Mouse (Mus musculus): ENCODE measurements around the gene Itga5. TPM values are rescaled to one million over a fixed set of nuclear protein-coding genes. Genes with fewer than 3 reads are reported as not detected.

Itga5 gene
- polyA plus RNA-seq, 1 experiment from 2014 or later: 111 TPM

DNA sequence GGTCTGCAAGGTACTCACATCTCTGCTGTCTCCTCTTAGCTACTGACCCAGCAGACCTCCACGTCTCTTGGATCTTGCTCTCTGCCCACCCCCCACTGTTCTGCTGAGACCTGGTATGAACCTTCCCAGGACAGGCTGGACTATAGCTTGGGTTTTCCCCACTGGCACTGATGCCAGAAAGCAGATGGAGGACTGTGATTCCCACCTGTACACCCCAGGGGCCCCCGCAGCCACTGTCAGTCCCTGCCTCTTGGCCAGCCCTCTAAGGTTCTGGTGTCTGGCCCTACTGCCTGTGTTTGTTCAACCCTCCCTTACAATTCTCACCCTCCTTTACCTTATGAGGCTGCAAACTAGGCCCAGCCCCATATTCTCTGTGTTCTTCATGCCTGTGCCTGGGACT, 11.9 kb downstream of the Itga5 start:
- Histone ChIP-seq H3K36me3 (peaks cover 86% of the 10 kb centered on the region), H3K27ac (ENCODE audit: poor library complexity, severe bottlenecking) (peak overlapping the region; percentile 75), H3K9ac (peak overlapping the region; percentile 49; the same call in 1 of the 2 replicates), H3K4me3 (no peak overlapping the region), H3K4me1 (replicated peaks) (peaks cover 54% of the 10 kb centered on the region), H3K4me2 (no peak overlapping the region), H3K27me3 (replicated peaks) (no peaks in the 10 kb centered on the region), H3K9me3 (replicated peaks) (no peaks in the 10 kb centered on the region)
- ATAC-seq (ENCODE audit: insufficient number of reproducible peaks, low FRiP score): no peak
- 75% methylated on average over 2 of the region's 2 CpGs for WGBS

DNA sequence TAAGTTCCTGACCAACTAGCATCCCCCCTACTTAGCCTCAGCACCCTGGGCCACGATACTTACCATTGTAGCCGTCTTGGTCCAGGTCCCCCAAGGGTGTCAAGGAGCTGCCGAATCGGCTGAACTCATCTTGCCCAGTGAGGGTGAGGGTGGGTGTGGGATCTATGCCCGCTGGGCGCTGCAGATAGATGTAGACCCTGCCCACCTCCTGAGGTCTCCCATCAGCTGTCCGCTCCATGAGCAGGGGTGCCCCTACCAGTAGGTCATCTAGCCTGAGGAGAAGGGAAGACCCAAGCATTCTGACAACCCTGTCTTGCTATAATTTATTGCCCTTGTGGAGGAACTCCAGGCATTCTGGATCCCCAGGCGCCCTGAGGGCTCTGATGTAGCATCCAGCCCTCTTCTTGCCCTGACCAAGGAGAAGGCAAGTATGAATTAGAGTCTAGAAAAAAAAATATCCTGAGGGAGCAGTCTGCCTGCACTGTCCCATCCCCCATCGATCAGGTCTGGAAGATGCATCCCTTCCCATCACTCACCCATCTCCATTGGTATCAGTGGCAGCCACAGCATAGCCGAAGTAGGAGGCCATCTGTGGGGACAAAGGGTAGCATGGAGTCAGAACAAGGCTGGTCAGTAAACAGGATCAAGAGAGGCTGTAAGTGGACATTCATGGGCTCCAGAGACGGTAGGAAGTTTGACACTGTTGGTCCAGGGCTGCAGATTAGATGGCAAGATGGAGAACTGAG, 12.9 kb downstream of the Itga5 start:
- Histone ChIP-seq H3K27ac (ENCODE audit: poor library complexity, severe bottlenecking) (no peak overlapping the region), H3K4me2 (no peak overlapping the region), H3K36me3 (peaks cover 96% of the 10 kb centered on the region), H3K27me3 (replicated peaks) (no peaks in the 10 kb centered on the region), H3K4me1 (replicated peaks) (peaks cover 44% of the 10 kb centered on the region), H3K9ac (no peak overlapping the region), H3K9me3 (replicated peaks) (no peaks in the 10 kb centered on the region), H3K4me3 (no peak overlapping the region)
- no peak for ATAC-seq (ENCODE audit: insufficient number of reproducible peaks, low FRiP score)
- 89% methylated on average over 11 of the region's 11 CpGs for WGBS

DNA sequence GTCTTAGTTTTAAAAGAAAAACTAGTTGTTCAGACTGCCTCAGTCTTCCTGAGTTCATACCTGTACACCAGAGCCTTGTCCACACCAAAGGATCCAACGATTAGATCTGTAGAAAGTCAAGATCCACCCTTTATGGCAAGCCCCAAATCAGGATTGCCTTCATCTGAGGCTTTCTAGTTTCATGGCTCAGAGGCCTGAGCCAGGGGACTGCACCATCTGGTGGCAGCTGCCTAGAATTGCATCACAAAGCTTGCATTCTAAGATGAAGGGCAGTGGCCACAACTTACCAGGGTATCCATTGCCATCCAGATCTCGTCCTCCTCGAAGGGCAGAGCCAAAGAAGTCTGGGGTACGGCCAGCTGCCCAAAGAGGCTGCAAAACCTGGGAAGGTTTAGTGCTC, 13.7 kb downstream of the Itga5 start:
- no peak for ATAC-seq (ENCODE audit: insufficient number of reproducible peaks, low FRiP score)
- Histone ChIP-seq H3K27me3 (replicated peaks) (no peaks in the 10 kb centered on the region), H3K9me3 (replicated peaks) (no peaks in the 10 kb centered on the region), H3K36me3 (peaks cover 98% of the 10 kb centered on the region), H3K4me3 (no peak overlapping the region), H3K4me2 (no peak overlapping the region), H3K9ac (no peak overlapping the region), H3K4me1 (replicated peaks) (peaks cover 36% of the 10 kb centered on the region), H3K27ac (ENCODE audit: poor library complexity, severe bottlenecking) (no peak overlapping the region)
- WGBS: 49% methylated on average over 4 of the region's 4 CpGs

DNA sequence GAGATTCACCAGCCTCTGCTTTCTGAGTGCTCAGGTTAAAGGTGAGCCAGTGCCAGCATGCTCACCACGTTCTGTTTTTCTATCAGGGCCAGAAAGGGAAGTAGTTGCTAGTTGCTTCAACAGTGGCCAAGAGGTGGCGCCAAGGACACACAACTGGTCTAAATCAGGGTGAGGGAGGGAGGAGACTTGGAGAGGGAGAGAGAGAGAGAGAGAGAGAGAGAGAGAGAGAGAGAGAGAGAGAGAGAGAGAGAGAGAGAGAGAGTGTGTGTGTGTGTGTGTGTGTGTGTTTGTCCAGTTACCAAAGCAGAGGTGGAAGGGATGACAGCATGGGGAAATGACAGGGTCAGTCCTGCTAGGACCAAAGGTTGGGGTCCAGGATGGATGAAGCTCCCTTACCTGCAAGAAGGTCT, 19.3 kb downstream of the Itga5 start:
- Histone ChIP-seq H3K9ac (no peak overlapping the region), H3K36me3 (peaks cover 89% of the 10 kb centered on the region), H3K4me3 (no peak overlapping the region), H3K27ac (ENCODE audit: poor library complexity, severe bottlenecking) (no peak overlapping the region), H3K4me1 (replicated peaks) (peaks cover under 1% of the 10 kb centered on the region; the same call in 1 of the 2 replicates), H3K27me3 (replicated peaks) (no peaks in the 10 kb centered on the region), H3K4me2 (no peak overlapping the region), H3K9me3 (replicated peaks) (no peaks in the 10 kb centered on the region)
- no peak for ATAC-seq (ENCODE audit: insufficient number of reproducible peaks, low FRiP score)
- 14% methylated on average over 2 of the region's 2 CpGs for WGBS

DNA sequence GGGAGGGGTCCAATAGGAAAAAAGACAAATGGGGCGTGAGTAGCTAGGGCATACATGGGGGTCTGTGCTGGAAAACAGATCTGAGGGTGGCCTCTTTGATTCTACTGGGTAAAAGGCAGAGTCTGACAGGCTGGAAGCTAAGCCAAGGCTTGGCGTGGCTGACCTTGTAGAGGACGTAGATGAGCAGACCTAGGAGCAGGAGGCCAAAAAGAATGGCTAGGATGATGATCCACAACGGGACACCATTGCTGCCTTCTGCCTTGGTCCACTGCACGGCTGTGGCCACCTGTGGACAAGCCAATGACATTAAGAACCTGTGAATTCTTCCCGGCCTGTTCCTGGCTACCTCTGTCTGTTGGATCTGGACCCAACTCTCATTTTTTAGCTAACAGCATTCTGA, 20.8 kb downstream of the Itga5 start:
- peaks cover 14% of the 10 kb centered on the region for H3K4me1 ChIP-seq (replicated peaks)
- WGBS: 83% methylated on average over 6 of the region's 6 CpGs
- H3K9ac ChIP-seq: no peak overlapping the region
- H3K36me3 ChIP-seq: peaks cover 75% of the 10 kb centered on the region
- no peak overlapping the region for H3K4me2 ChIP-seq
- no peak for ATAC-seq (ENCODE audit: insufficient number of reproducible peaks, low FRiP score)
- peaks cover 13% of the 10 kb centered on the region for H3K27me3 ChIP-seq (replicated peaks)
- no peaks in the 10 kb centered on the region for H3K9me3 ChIP-seq (replicated peaks)
- H3K4me3 ChIP-seq: no peak overlapping the region
- no peak overlapping the region for H3K27ac ChIP-seq (ENCODE audit: poor library complexity, severe bottlenecking)

DNA sequence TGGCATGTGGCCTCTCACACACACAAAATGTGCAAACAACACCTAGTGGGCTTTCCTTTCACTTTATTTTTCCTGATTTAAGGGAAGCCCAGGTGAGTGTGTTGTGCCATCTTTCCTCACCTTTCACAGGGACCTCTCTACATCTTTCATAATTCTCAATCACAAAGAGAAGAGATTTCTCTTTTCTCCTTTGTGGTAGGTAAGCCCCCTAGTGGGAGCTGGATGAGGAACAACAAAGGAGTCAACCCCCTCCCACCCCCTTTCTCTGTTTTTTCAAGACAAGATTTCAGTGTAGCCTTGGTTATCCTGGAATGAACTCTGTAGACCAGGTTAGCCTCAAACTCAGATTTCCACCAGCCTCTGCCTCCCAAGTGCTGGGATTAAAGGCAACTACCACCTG, 23.0 kb downstream of the Itga5 start:
- Histone ChIP-seq H3K9ac (no peak overlapping the region), H3K9me3 (replicated peaks) (no peaks in the 10 kb centered on the region), H3K27ac (ENCODE audit: poor library complexity, severe bottlenecking) (no peak overlapping the region), H3K36me3 (peaks cover 52% of the 10 kb centered on the region), H3K27me3 (replicated peaks) (peaks cover 35% of the 10 kb centered on the region), H3K4me3 (no peak overlapping the region), H3K4me2 (no peak overlapping the region), H3K4me1 (replicated peaks) (peaks cover 32% of the 10 kb centered on the region)
- ATAC-seq (ENCODE audit: insufficient number of reproducible peaks, low FRiP score): no peak

DNA sequence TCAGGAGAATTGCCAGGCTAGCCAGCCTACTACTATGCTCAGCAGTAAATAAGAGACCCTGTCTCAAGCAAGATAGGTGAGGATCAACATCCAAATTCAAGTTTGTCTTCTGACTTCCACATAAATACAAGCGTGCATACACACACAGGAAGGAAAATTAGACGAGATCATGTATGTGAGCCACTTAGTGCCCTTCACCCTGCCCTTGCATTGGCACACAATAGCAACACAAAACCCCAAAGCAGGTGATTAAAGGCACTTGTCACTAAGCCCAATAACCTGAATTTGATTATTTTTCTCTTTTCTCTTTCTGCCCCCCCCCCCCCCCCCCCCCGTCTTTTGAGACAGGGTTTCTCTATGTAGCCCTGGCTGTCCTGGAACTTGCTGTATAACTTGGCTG, 23.6 kb downstream of the Itga5 start:
- no peak overlapping the region for H3K9ac ChIP-seq
- H3K4me2 ChIP-seq: no peak overlapping the region
- H3K4me3 ChIP-seq: no peak overlapping the region
- H3K36me3 ChIP-seq: peaks cover 47% of the 10 kb centered on the region
- H3K4me1 ChIP-seq (replicated peaks): peaks cover 32% of the 10 kb centered on the region
- WGBS: 65% methylated on average over 3 of the region's 3 CpGs
- ATAC-seq (ENCODE audit: insufficient number of reproducible peaks, low FRiP score): no peak
- no peak overlapping the region for H3K27ac ChIP-seq (ENCODE audit: poor library complexity, severe bottlenecking)
- H3K9me3 ChIP-seq (replicated peaks): no peaks in the 10 kb centered on the region
- H3K27me3 ChIP-seq (replicated peaks): peaks cover 41% of the 10 kb centered on the region

DNA sequence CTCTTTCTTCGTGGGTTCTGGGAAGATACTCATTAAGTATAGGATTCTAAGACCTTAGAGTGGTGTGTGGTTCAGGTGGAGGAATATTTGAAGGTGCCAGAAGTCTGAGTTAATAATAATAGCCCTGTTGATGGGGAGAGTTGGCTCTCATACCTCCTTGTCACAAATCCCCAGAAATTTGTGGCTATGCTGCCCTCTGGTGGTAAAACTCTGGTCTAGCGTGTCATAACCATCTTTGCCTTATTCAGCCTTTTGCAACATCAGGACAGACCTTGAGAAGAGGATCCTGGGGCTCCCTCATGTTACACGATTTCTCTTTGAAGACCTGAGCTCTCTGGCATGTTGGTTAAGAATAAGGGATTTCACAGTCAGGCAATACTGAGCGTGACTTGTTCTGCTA, 24.1 kb downstream of the Itga5 start:
- Histone ChIP-seq H3K27ac (ENCODE audit: poor library complexity, severe bottlenecking) (no peak overlapping the region), H3K27me3 (replicated peaks) (peaks cover 46% of the 10 kb centered on the region), H3K9me3 (replicated peaks) (no peaks in the 10 kb centered on the region), H3K4me2 (no peak overlapping the region), H3K4me1 (replicated peaks) (peaks cover 32% of the 10 kb centered on the region), H3K36me3 (peaks cover 41% of the 10 kb centered on the region), H3K4me3 (no peak overlapping the region), H3K9ac (no peak overlapping the region)
- WGBS: 20% methylated on average over 4 of the region's 4 CpGs
- ATAC-seq (ENCODE audit: insufficient number of reproducible peaks, low FRiP score): no peak

DNA sequence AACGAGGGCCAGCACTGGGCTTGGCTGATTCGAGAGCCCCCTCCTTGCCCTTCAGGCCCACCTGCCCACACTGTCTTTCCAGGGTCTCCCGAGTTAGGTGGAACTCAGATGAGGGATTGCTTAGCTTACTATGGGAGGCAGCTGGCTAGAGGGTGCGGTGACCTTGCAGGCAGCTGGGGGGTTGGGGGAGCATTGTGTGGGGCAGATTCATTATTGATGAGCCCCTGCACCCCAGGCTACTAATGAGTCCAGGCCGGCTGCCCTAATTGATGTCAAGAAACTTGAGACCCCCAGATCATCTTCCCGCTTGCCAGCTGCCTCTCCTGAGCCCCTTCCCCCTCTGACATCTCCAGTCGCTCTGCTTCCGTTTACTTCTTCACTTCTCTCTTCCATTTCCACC, 25.0 kb downstream of the Itga5 start:
- H3K4me2 ChIP-seq: no peak overlapping the region
- no peak overlapping the region for H3K9ac ChIP-seq
- no peak for ATAC-seq (ENCODE audit: insufficient number of reproducible peaks, low FRiP score)
- peaks cover 32% of the 10 kb centered on the region for H3K4me1 ChIP-seq (replicated peaks)
- 55% methylated on average over 8 of the region's 8 CpGs for WGBS
- peaks cover 55% of the 10 kb centered on the region for H3K27me3 ChIP-seq (replicated peaks)
- no peaks in the 10 kb centered on the region for H3K9me3 ChIP-seq (replicated peaks)
- H3K36me3 ChIP-seq: peaks cover 33% of the 10 kb centered on the region
- H3K4me3 ChIP-seq: no peak overlapping the region
- no peak overlapping the region for H3K27ac ChIP-seq (ENCODE audit: poor library complexity, severe bottlenecking)

DNA sequence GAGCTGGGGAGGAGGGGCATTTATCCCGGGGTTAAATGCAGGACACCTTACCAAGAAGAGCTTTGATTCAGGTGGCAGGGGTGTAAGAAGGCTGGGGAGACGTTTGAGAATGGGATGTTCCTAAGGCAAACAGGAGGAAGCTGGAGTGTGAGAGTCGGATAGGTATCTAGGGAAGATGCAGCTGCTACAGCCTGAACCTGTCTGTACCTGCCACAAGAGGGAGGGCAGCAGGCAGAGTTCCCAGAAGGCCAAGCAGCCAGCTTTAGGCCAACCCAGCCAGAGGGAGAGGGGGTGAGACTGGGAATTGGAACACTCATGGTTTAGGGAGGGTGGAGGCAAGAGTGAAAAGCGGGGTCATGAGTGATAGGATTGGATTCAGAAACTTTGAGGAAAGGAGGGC, 25.8 kb downstream of the Itga5 start:
- H3K9me3 ChIP-seq (replicated peaks): no peaks in the 10 kb centered on the region
- ATAC-seq (ENCODE audit: insufficient number of reproducible peaks, low FRiP score): no peak
- 16% methylated on average over 4 of the region's 4 CpGs for WGBS
- no peak overlapping the region for H3K9ac ChIP-seq
- peak overlapping the region; percentile 96; the same call in 1 of the 2 replicates for H3K4me2 ChIP-seq
- peaks cover 25% of the 10 kb centered on the region for H3K36me3 ChIP-seq
- peak overlapping the region; percentile 69; the same call in 1 of the 2 replicates for H3K4me3 ChIP-seq
- peaks cover 32% of the 10 kb centered on the region for H3K4me1 ChIP-seq (replicated peaks)
- no peak overlapping the region for H3K27ac ChIP-seq (ENCODE audit: poor library complexity, severe bottlenecking)
- peaks cover 59% of the 10 kb centered on the region for H3K27me3 ChIP-seq (replicated peaks)

DNA sequence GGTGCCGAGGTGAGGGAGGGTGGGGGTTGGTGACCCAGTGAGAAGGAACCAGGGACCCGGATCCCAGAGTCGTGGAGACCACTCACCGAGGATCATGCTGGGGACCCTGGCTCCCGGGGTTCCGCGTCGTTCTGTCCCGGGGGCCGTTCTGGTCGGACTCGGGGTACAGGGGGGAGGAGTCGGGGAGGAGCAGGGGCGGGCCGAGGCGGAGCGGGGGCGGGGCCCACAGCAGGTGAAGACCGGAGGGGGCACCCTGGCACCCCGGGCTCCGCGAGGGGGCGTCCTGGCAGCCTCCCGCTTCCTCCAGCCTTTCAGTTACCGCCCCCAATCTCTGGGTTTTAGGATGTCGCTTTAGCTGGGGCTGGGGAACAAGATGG, 26.6 kb downstream of the Itga5 start, which contains the start of gene Zfp385a:
Gene Zfp385a, minus strand, starts transcription at position 133 of the 377 bp plus-strand sequence.
- Histone ChIP-seq H3K27ac (ENCODE audit: poor library complexity, severe bottlenecking) (no peak within 1 kb of the TSS), H3K9me3 (replicated peaks) (no peaks in the 10 kb centered on the region), H3K4me1 (replicated peaks) (peaks cover 36% of the 10 kb centered on the region), H3K4me2 (peak within 1 kb of the TSS; percentile 96), H3K27me3 (replicated peaks) (peaks cover 64% of the 10 kb centered on the region), H3K4me3 (peak within 1 kb of the TSS; percentile 69), H3K36me3 (peaks cover 17% of the 10 kb centered on the region), H3K9ac (peak within 1 kb of the TSS; percentile 77)
- ATAC-seq (ENCODE audit: insufficient number of reproducible peaks, low FRiP score): peak; percentile 66; the same call in 1 of the 2 replicates
- WGBS: 1% methylated on average over 25 of the region's 26 CpGs
